Mouse (Mus musculus): ENCODE measurements around the gene Hist1h2bp. TPM values are rescaled to one million over a fixed set of nuclear protein-coding genes. Genes with fewer than 3 reads are reported as not detected.
"Not testable (repeated sequence)": the region's sequence is repeated elsewhere in the genome, so short reads cannot be mapped to it uniquely, and the experiment has no call there.

The Hist1h2bp gene
- 5.2 to 12.6 TPM (median 8.0 TPM) in 3 replicates for total RNA-seq (2017)

GRCm38 (mm10) chr13:21786899-21787629, at the start of gene Hist1h2bp, which contains the start of gene Hist1h2an:
Gene Hist1h2bp, plus strand, starts transcription at chr13:21787461.
Gene Hist1h2an, minus strand, starts transcription at chr13:21787218.
- ATAC-seq (replicated peaks; ENCODE audit: insufficient number of reproducible peaks, low FRiP score, low TSS enrichment, poor library complexity, severe bottlenecking), result peak; percentile 96

GRCm38 (mm10) chr13:21745006-21745405, 42.3 kb upstream of the Hist1h2bp start:
- no peak for ATAC-seq (replicated peaks; ENCODE audit: insufficient number of reproducible peaks, low FRiP score, low TSS enrichment, poor library complexity, severe bottlenecking)

- no peak for ATAC-seq (replicated peaks; ENCODE audit: insufficient number of reproducible peaks, low FRiP score, low TSS enrichment, poor library complexity, severe bottlenecking)
Measured at GRCm38 (mm10) chr13:21749387-21750158, 37.7 kb upstream of the Hist1h2bp start.

GRCm38 (mm10) chr13:21750159-21751017, 36.9 kb upstream of the Hist1h2bp start, which contains the start of gene Hist1h4k:
Gene Hist1h4k, minus strand, starts transcription at chr13:21750505.
- peak; percentile 87 for ATAC-seq (replicated peaks; ENCODE audit: insufficient number of reproducible peaks, low FRiP score, low TSS enrichment, poor library complexity, severe bottlenecking)

GRCm38 (mm10) chr13:21751417-21751816, 35.8 kb upstream of the Hist1h2bp start:
- ATAC-seq (replicated peaks; ENCODE audit: insufficient number of reproducible peaks, low FRiP score, low TSS enrichment, poor library complexity, severe bottlenecking), result no peak

- ATAC-seq (replicated peaks; ENCODE audit: insufficient number of reproducible peaks, low FRiP score, low TSS enrichment, poor library complexity, severe bottlenecking), result no peak
Measured at GRCm38 (mm10) chr13:21751827-21752226, 35.4 kb upstream of the Hist1h2bp start.

GRCm38 (mm10) chr13:21752356-21752755, 34.9 kb upstream of the Hist1h2bp start:
- no peak for ATAC-seq (replicated peaks; ENCODE audit: insufficient number of reproducible peaks, low FRiP score, low TSS enrichment, poor library complexity, severe bottlenecking)

GRCm38 (mm10) chr13:21753051-21753523, 34.2 kb upstream of the Hist1h2bp start:
- no peak for ATAC-seq (replicated peaks; ENCODE audit: insufficient number of reproducible peaks, low FRiP score, low TSS enrichment, poor library complexity, severe bottlenecking)

- peak; percentile 95 for ATAC-seq (replicated peaks; ENCODE audit: insufficient number of reproducible peaks, low FRiP score, low TSS enrichment, poor library complexity, severe bottlenecking)
Measured at GRCm38 (mm10) chr13:21753524-21754285, 33.6 kb upstream of the Hist1h2bp start, which contains the start of the genes Hist1h2ak and Hist1h2bn. Gene Hist1h2ak, minus strand, starts transcription at chr13:21753827. Gene Hist1h2bn, plus strand, starts transcription at chr13:21754123.

- ATAC-seq (replicated peaks; ENCODE audit: insufficient number of reproducible peaks, low FRiP score, low TSS enrichment, poor library complexity, severe bottlenecking), result not testable (repeated sequence)
Measured at GRCm38 (mm10) chr13:21754294-21755001, 32.8 kb upstream of the Hist1h2bp start.

- ATAC-seq (replicated peaks; ENCODE audit: insufficient number of reproducible peaks, low FRiP score, low TSS enrichment, poor library complexity, severe bottlenecking), result no peak
Measured at GRCm38 (mm10) chr13:21755707-21756106, 31.6 kb upstream of the Hist1h2bp start.

- peak; percentile 93 for ATAC-seq (replicated peaks; ENCODE audit: insufficient number of reproducible peaks, low FRiP score, low TSS enrichment, poor library complexity, severe bottlenecking)
Measured at GRCm38 (mm10) chr13:21778814-21779766, 8.2 kb upstream of the Hist1h2bp start.

GRCm38 (mm10) chr13:21779767-21780731, 7.2 kb upstream of the Hist1h2bp start, which contains the start of gene Hist1h1b:
Gene Hist1h1b, minus strand, starts transcription at chr13:21780625.
- ATAC-seq (replicated peaks; ENCODE audit: insufficient number of reproducible peaks, low FRiP score, low TSS enrichment, poor library complexity, severe bottlenecking), result no peak

GRCm38 (mm10) chr13:21781021-21781555, 6.2 kb upstream of the Hist1h2bp start:
- no peak for ATAC-seq (replicated peaks; ENCODE audit: insufficient number of reproducible peaks, low FRiP score, low TSS enrichment, poor library complexity, severe bottlenecking)

- no peak for ATAC-seq (replicated peaks; ENCODE audit: insufficient number of reproducible peaks, low FRiP score, low TSS enrichment, poor library complexity, severe bottlenecking)
Measured at GRCm38 (mm10) chr13:21781639-21782038, 5.6 kb upstream of the Hist1h2bp start.
